Mouse (Mus musculus) testis, adult 2 months (tissue): ENCODE data around the gene Qrich1.

Source experiments
- CTCF ChIP-seq: fragments of 200-500 bp; IDR thresholded peaks from 2 replicates; pipeline ENCODE4 v1.5.1; 2012; ENCODE audit warnings: low read depth, mild to moderate bottlenecking, inconsistent platforms, low read length, moderate library complexity; ENCODE audit not compliant: control insufficient read depth, insufficient read depth, insufficient replicate concordance
- POLR2A ChIP-seq: fragments of 200-500 bp; IDR thresholded peaks from 2 replicates; pipeline ENCODE4 v1.6.1; 2012; ENCODE audit warnings: low read depth, mild to moderate bottlenecking, inconsistent platforms, low read length, moderate library complexity; ENCODE audit not compliant: control insufficient read depth

- TF ChIP-seq POLR2A (no peak), CTCF (no peak)
Observed at GRCm38 (mm10) chr9:108559169-108559568, 42.6 kb downstream of the Qrich1 start.
